Mouse (Mus musculus) T-helper 2 cell (primary cell): Measurements from ENCODE around the gene Thsd4.

Source experiments
- in situ Hi-C: fragments of 300-600 bp; cut with MboI, MseI; formaldehyde crosslinking; loops from one replicate; pipeline ENCODE4 v1.15.1; 2025; ENCODE audit warnings: high pct_unique_total_duplicates

Gene Thsd4

GRCm38 (mm10) chr9:60517148-60517547, 4.7 kb downstream of the Thsd4 start:
- in situ Hi-C loops, result no loop called here

- in situ Hi-C loops, result no loop called here
Observed at GRCm38 (mm10) chr9:60516379-60516778, 5.5 kb downstream of the Thsd4 start.

GRCm38 (mm10) chr9:60513329-60513788, 8.5 kb downstream of the Thsd4 start:
- in situ Hi-C loops, result no loop called here

- in situ Hi-C loops, result no loop called here
Observed at GRCm38 (mm10) chr9:60510876-60511275, 11.0 kb downstream of the Thsd4 start.

- in situ Hi-C loops, result no loop called here
Observed at GRCm38 (mm10) chr9:60506136-60506535, 15.7 kb downstream of the Thsd4 start.

GRCm38 (mm10) chr9:60504378-60505285, 17.2 kb downstream of the Thsd4 start:
- in situ Hi-C loops, result no loop called here

- in situ Hi-C loops, result no loop called here
Observed at GRCm38 (mm10) chr9:60502220-60502619, 19.6 kb downstream of the Thsd4 start.

GRCm38 (mm10) chr9:60501504-60502179, 20.2 kb downstream of the Thsd4 start:
- in situ Hi-C loops, result no loop called here

GRCm38 (mm10) chr9:60492275-60492974, 29.4 kb downstream of the Thsd4 start:
- in situ Hi-C loops, result no loop called here

GRCm38 (mm10) chr9:60491489-60492100, 30.3 kb downstream of the Thsd4 start:
- in situ Hi-C loops, result no loop called here

GRCm38 (mm10) chr9:60491079-60491478, 30.8 kb downstream of the Thsd4 start:
- in situ Hi-C loops, result no loop called here

GRCm38 (mm10) chr9:60488816-60489215, 33.0 kb downstream of the Thsd4 start:
- in situ Hi-C loops, result no loop called here

GRCm38 (mm10) chr9:60482165-60482564, 39.7 kb downstream of the Thsd4 start:
- in situ Hi-C loops, result no loop called here

GRCm38 (mm10) chr9:60480052-60480451, 41.8 kb downstream of the Thsd4 start:
- in situ Hi-C loops, result no loop called here

GRCm38 (mm10) chr9:60478806-60479205, 43.0 kb downstream of the Thsd4 start:
- in situ Hi-C loops, result no loop called here

- in situ Hi-C loops, result no loop called here
Observed at GRCm38 (mm10) chr9:60477991-60478750, 43.7 kb downstream of the Thsd4 start.

GRCm38 (mm10) chr9:60460010-60460982, 61.5 kb downstream of the Thsd4 start:
- in situ Hi-C loops, result no loop called here

- in situ Hi-C loops, result no loop called here
Observed at GRCm38 (mm10) chr9:60458468-60458962, 63.3 kb downstream of the Thsd4 start.

- in situ Hi-C loops, result no loop called here
Observed at GRCm38 (mm10) chr9:60457359-60458210, 64.3 kb downstream of the Thsd4 start.
